8 mouse cellular contexts compared by ENCODE assay signal in genomic region chr14:20180751-20181162, GRCm38 (mm10). TPM values are rescaled to one million over a fixed set of nuclear protein-coding genes. Genes with fewer than 3 reads are reported as not detected.
DNase-seq lines count a peak whose midpoint lies in the region; ATAC-seq and TF ChIP-seq lines count a peak whose summit lies in the region.

No protein-coding gene starts in this region.

- no peak for TF ChIP-seq CTCF in C2C12 (IDR thresholded peaks at IDR 0.05; ENCODE audit: control insufficient read depth, insufficient read depth, insufficient read length)
- no peak for TF ChIP-seq CTCF in hindbrain, postnatal 0 days (IDR thresholded peaks at IDR 0.05; ENCODE audit: low read depth)
- no peak for TF ChIP-seq CTCF in lung, postnatal 0 days (IDR thresholded peaks at IDR 0.05)
- no peak for TF ChIP-seq CTCF in small intestine, adult 2 months (IDR thresholded peaks at IDR 0.05; ENCODE audit: extremely low read depth, insufficient read length, insufficient replicate concordance, low read depth, low read length)

- peaks cover 57% of the 10 kb centered on the region for H3K79me2 ChIP-seq in C2C12 (ENCODE audit: control insufficient read depth, insufficient read depth)

- TF ChIP-seq EP300 in lung, postnatal 0 days (IDR thresholded peaks at IDR 0.05) = no peak

- no peaks in the 10 kb centered on the region for H3K9me3 ChIP-seq in erythroblast, embryonic 14.5 days (ENCODE audit: control insufficient read depth, low read length)
- no peaks in the 10 kb centered on the region for H3K9me3 ChIP-seq in hindbrain, postnatal 0 days (ENCODE audit: low read length)
- no peaks in the 10 kb centered on the region for H3K9me3 ChIP-seq in lung, postnatal 0 days (ENCODE audit: low read length)

- TF ChIP-seq POLR2A in small intestine, adult 2 months (IDR thresholded peaks at IDR 0.05; ENCODE audit: low read depth, low read length) = no peak; the same call in 1 of the 2 replicates

- peak overlapping the region; percentile 69 for H3K4me3 ChIP-seq in C2C12 (ENCODE audit: insufficient read depth, poor library complexity, severe bottlenecking)
- peak overlapping the region; percentile 95 for H3K4me3 ChIP-seq in erythroblast, embryonic 14.5 days (replicated peaks)
- H3K4me3 ChIP-seq in hindbrain, postnatal 0 days (ENCODE audit: low read length) = peak overlapping the region; percentile 56
- peak overlapping the region; percentile 52 for H3K4me3 ChIP-seq in lung, postnatal 0 days (ENCODE audit: low read depth, low read length)
- H3K4me3 ChIP-seq in small intestine, adult 2 months (ENCODE audit: low read depth, low read length) = peak overlapping the region; percentile 85

- peak overlapping the region; percentile 94 for H3K4me2 ChIP-seq in hindbrain, postnatal 0 days (ENCODE audit: low read depth, low read length)
- peak overlapping the region; percentile 83 for H3K4me2 ChIP-seq in lung, postnatal 0 days (replicated peaks; ENCODE audit: low read depth, low read length)

- H3K79me3 ChIP-seq in C2C12 (ENCODE audit: low read depth) = peaks cover 50% of the 10 kb centered on the region

- no peak overlapping the region for H3K27ac ChIP-seq in hindbrain, postnatal 0 days
- 0 out of 2 replicates have a peak overlapping the region, but pooled peaks have one; percentile 66 for H3K27ac ChIP-seq in lung, postnatal 0 days (ENCODE audit: low read length)
- peak overlapping the region; percentile 87 for H3K27ac ChIP-seq in small intestine, adult 2 months (ENCODE audit: insufficient read depth, low read depth, low read length)

- H3K4me1 ChIP-seq in erythroblast, embryonic 14.5 days (ENCODE audit: control insufficient read depth) = peaks cover 62% of the 10 kb centered on the region
- H3K4me1 ChIP-seq in hindbrain, postnatal 0 days (ENCODE audit: insufficient read depth, low read length) = peaks cover 9% of the 10 kb centered on the region; the same call in 1 of the 2 replicates
- peaks cover 4% of the 10 kb centered on the region; the same call in 1 of the 2 replicates for H3K4me1 ChIP-seq in lung, postnatal 0 days (ENCODE audit: insufficient read depth, low read depth, low read length)
- peaks cover 15% of the 10 kb centered on the region; the same call in 1 of the 2 replicates for H3K4me1 ChIP-seq in small intestine, adult 2 months (ENCODE audit: control insufficient read depth, insufficient read depth, insufficient read length, low read length)

- DNase-seq in ZHBTc4 (ENCODE audit: low read depth, low spot score) = peak; percentile 40
- no peak for DNase-seq in hindbrain, postnatal 0 days (ENCODE audit: low spot score)
- peak; percentile 58 for DNase-seq in lung, postnatal 0 days (ENCODE audit: low spot score)
- no peak for DNase-seq in MN1 (ENCODE audit: low spot score)
- DNase-seq in cerebellum, adult 11-12 months = no peak

- no peaks in the 10 kb centered on the region for H3K27me3 ChIP-seq in C2C12 (ENCODE audit: control insufficient read depth, insufficient read depth, insufficient read length)
- H3K27me3 ChIP-seq in erythroblast, embryonic 14.5 days (ENCODE audit: control insufficient read depth) = no peaks in the 10 kb centered on the region
- peaks cover 6% of the 10 kb centered on the region for H3K27me3 ChIP-seq in hindbrain, postnatal 0 days (ENCODE audit: insufficient read depth, low read length)
- no peaks in the 10 kb centered on the region for H3K27me3 ChIP-seq in lung, postnatal 0 days (replicated peaks; ENCODE audit: insufficient read depth, low read length)
- no peaks in the 10 kb centered on the region for H3K27me3 ChIP-seq in small intestine, adult 2 months (ENCODE audit: control insufficient read depth, insufficient read depth, low read length)

- ATAC-seq in hindbrain, postnatal 0 days = no peak
- ATAC-seq in lung, postnatal 0 days = peak; percentile 13

- under 1% methylated on average over 24 of the region's 24 CpGs for WGBS in hindbrain, postnatal 0 days
- under 1% methylated on average over 23 of the region's 24 CpGs for WGBS in lung, postnatal 0 days
- WGBS in small intestine, adult 2 months = under 1% methylated on average over 24 of the region's 24 CpGs

- peaks cover 4% of the 10 kb centered on the region for H3K36me3 ChIP-seq in C2C12 (ENCODE audit: control insufficient read depth, insufficient read depth)
- H3K36me3 ChIP-seq in erythroblast, embryonic 14.5 days (ENCODE audit: control insufficient read depth) = peaks cover 30% of the 10 kb centered on the region
- no peaks in the 10 kb centered on the region for H3K36me3 ChIP-seq in hindbrain, postnatal 0 days (ENCODE audit: insufficient read depth, low read length)
- H3K36me3 ChIP-seq in lung, postnatal 0 days (ENCODE audit: insufficient read depth, low read length) = no peaks in the 10 kb centered on the region
- peaks cover 8% of the 10 kb centered on the region for H3K36me3 ChIP-seq in small intestine, adult 2 months (ENCODE audit: control insufficient read depth, insufficient read depth, low read length)

- no peak overlapping the region for H3K9ac ChIP-seq in hindbrain, postnatal 0 days (replicated peaks; ENCODE audit: low read length)
- peak overlapping the region; percentile 6; the same call in 1 of the 2 replicates for H3K9ac ChIP-seq in lung, postnatal 0 days (replicated peaks; ENCODE audit: low read depth)

- peak overlapping the region; percentile 75 for H3ac ChIP-seq in C2C12 (ENCODE audit: control insufficient read depth, insufficient read length, low read depth)

TF ChIP-seq in C2C12, 6 proteins besides CTCF, POLR2A, EP300 and RAD21:
- TF ChIP-seq MYOG (IDR thresholded peaks at IDR 0.05; ENCODE audit: control insufficient read depth, extremely low read depth, insufficient read length) (no peak), USF1 (IDR thresholded peaks at IDR 0.05; ENCODE audit: low read depth) (no peak), MYOD1 (IDR thresholded peaks at IDR 0.05; ENCODE audit: control insufficient read depth, insufficient read length, low read depth) (no peak), CEBPB (IDR thresholded peaks at IDR 0.05; ENCODE audit: low read depth) (no peak), FOSL1 (IDR thresholded peaks at IDR 0.05; ENCODE audit: insufficient read depth, low read length, poor library complexity, severe bottlenecking) (no peak), MAX (IDR thresholded peaks at IDR 0.05) (no peak)

RNA-seq across cellular contexts. Expression of gene Kcnk5, which starts 0.9 kb away (rescaled TPM):
- polyA plus RNA-seq in C2C12 (2012; fragmentation: generic; extraction: Trizol) = 10.1 TPM
- polyA plus RNA-seq in erythroblast, embryonic 14.5 days (2012) = 1.6 and 1.9 TPM in 2 replicates
- total RNA-seq in hindbrain, postnatal 0 days (2014; rRNA removed) = 0.84 and 1.7 TPM in 2 replicates
- polyA plus RNA-seq in hindbrain, postnatal 0 days (2015; fragmentation: Nextera tagmentation; extraction: Ambion mirVana) = 1.0 TPM in 2 replicates
- 4.5 and 5.2 TPM in 2 replicates for polyA plus RNA-seq in lung, postnatal 0 days (2015; fragmentation: Nextera tagmentation; extraction: Ambion mirVana)
- polyA plus RNA-seq in small intestine, adult 2 months (2012; rRNA removed) = 13.9 and 48.0 TPM in 2 replicates

RNA-seq across cellular contexts. Expression of gene Saysd1, which starts 42.4 kb away (rescaled TPM):
- polyA plus RNA-seq in C2C12 (2012; fragmentation: generic; extraction: Trizol) = 8.0 TPM
- polyA plus RNA-seq in erythroblast, embryonic 14.5 days (2012) = 0.13 and 0.26 TPM in 2 replicates
- 4.8 and 6.8 TPM in 2 replicates for total RNA-seq in hindbrain, postnatal 0 days (2014; rRNA removed)
- polyA plus RNA-seq in hindbrain, postnatal 0 days (2015; fragmentation: Nextera tagmentation; extraction: Ambion mirVana) = 9.8 and 11.4 TPM in 2 replicates
- 18.6 and 18.9 TPM in 2 replicates for polyA plus RNA-seq in lung, postnatal 0 days (2015; fragmentation: Nextera tagmentation; extraction: Ambion mirVana)
- 5.7 and 8.3 TPM in 2 replicates for polyA plus RNA-seq in small intestine, adult 2 months (2012; rRNA removed)

Comparison
In these comparisons a context has a peak if more than half of its experiments do, and no peak if none do; other contexts are left out.
1. DNase-seq: peak in ZHBTc4 (single experiment) and lung, postnatal 0 days (single experiment); none in hindbrain, postnatal 0 days (single experiment), MN1 (single experiment) and cerebellum, adult 11-12 months (single experiment).
2. Peak in every context shown above with its lines, with median percentiles within 50 percentile points of each other: H3K4me3 ChIP-seq.